In genomic region chr9:106452821-106453220, GRCm38 (mm10) we compare ENCODE assay signal across 9 mouse cellular contexts. TPM values are rescaled to one million over a fixed set of nuclear protein-coding genes. Genes with fewer than 3 reads are reported as not detected.
DNase-seq lines count a peak whose midpoint lies in the region; ATAC-seq and TF ChIP-seq lines count a peak whose summit lies in the region.
"Had no signal": no experiment of that assay in that cellular context is flagged by ENCODE, and none has a peak within 500 bp of the region (broad histone marks: within the 10 kb centered on the region; RNA-seq: fewer than 3 reads in every experiment).

No protein-coding gene starts in this region.

- intact Hi-C loops in heart, postnatal 25 days (cut with DNase I): no loop called here

- H3K36me3 ChIP-seq in heart, embryonic 14.5 days (ENCODE audit: control insufficient read depth, insufficient read depth, low read length): 0 out of 2 replicates have a peak, but pooled peaks cover 6% of the 10 kb centered on the region
- no peaks in the 10 kb centered on the region for H3K36me3 ChIP-seq in forebrain, embryonic 16.5 days (ENCODE audit: control insufficient read depth, insufficient read depth)

- peak overlapping the region; percentile 86 for H3K9ac ChIP-seq in heart, embryonic 14.5 days (ENCODE audit: low read length)
- peak overlapping the region; percentile 96 for H3K9ac ChIP-seq in forebrain, embryonic 16.5 days (replicated peaks; ENCODE audit: low read depth, low read length)

- peak overlapping the region in 1 of 2 experiments; percentile 91; a peak in 1 of 4 replicates for H3K27ac ChIP-seq in heart, embryonic 14.5 days (replicated peaks in 1 of 2; ENCODE audit: control insufficient read depth in 1 of 2, insufficient read depth in 1 of 2, low read depth in 2 of 2, low read length in 2 of 2)
- peak overlapping the region; percentile 89 for H3K27ac ChIP-seq in forebrain, embryonic 16.5 days (ENCODE audit: low read length)
- H3K27ac ChIP-seq: macrophage had no signal

- peaks cover 45 to 71% of the 10 kb centered on the region in 2 experiments for H3K4me1 ChIP-seq in heart, embryonic 14.5 days (ENCODE audit: control insufficient read depth in 2 of 2, insufficient read depth in 2 of 2, low read length in 2 of 2)
- peaks cover 55% of the 10 kb centered on the region for H3K4me1 ChIP-seq in forebrain, embryonic 16.5 days (replicated peaks; ENCODE audit: control insufficient read depth, insufficient read depth, low read length)

- no peak for ATAC-seq in heart, embryonic 14.5 days (ENCODE audit: insufficient number of reproducible peaks, insufficient read depth, low FRiP score, low read depth)
- no peak for ATAC-seq in forebrain, embryonic 16.5 days

- H3K4me3 ChIP-seq in heart, embryonic 14.5 days (ENCODE audit: control insufficient read depth in 1 of 2, insufficient read depth in 1 of 2, low read depth in 1 of 2, low read length in 2 of 2): peak overlapping the region; percentile 66 to 77; a peak in 3 of 4 replicates
- H3K4me3 ChIP-seq in forebrain, embryonic 16.5 days (replicated peaks; ENCODE audit: low read length): peak overlapping the region; percentile 78

- no peak for DNase-seq in heart, postnatal 25 days (ENCODE audit: low spot score)
- peak; percentile 68 for DNase-seq in brain, embryonic 14.5 days (ENCODE audit: low read depth)
- peak; percentile 84 for DNase-seq in kidney, postnatal 14 days
- peak; percentile 77 for DNase-seq in neural tube, embryonic 10.5 days (ENCODE audit: extremely low spot score, low spot score)
- DNase-seq in frontal cortex, postnatal 36 days (ENCODE audit: low spot score in 2 of 2): no peak
- no peak for DNase-seq in adrenal gland, adult 2 months

- no peak for TF ChIP-seq CTCF in brain, embryonic 14.5 days (IDR thresholded peaks at IDR 0.05; ENCODE audit: borderline replicate concordance, extremely low read depth, insufficient read depth, insufficient read length)

- H3K27me3 ChIP-seq in heart, embryonic 14.5 days (ENCODE audit: control insufficient read depth, insufficient read depth, low read length): no peaks in the 10 kb centered on the region
- no peaks in the 10 kb centered on the region for H3K27me3 ChIP-seq in forebrain, embryonic 16.5 days (replicated peaks; ENCODE audit: control insufficient read depth, insufficient read depth, low read length)

- TF ChIP-seq POLR2A in brain, embryonic 14.5 days (IDR thresholded peaks at IDR 0.05; ENCODE audit: borderline replicate concordance, extremely low read depth, insufficient read depth, insufficient read length, poor library complexity, severe bottlenecking): no peak

- peak overlapping the region; percentile 94 for H3K4me2 ChIP-seq in heart, embryonic 14.5 days (ENCODE audit: low read length)
- peak overlapping the region; percentile 99 for H3K4me2 ChIP-seq in forebrain, embryonic 16.5 days (ENCODE audit: low read length)

- 3% methylated on average over 7 of the region's 7 CpGs for WGBS in heart, embryonic 14.5 days
- WGBS in forebrain, embryonic 16.5 days: 0% methylated on average over 7 of the region's 7 CpGs

- no peaks in the 10 kb centered on the region for H3K9me3 ChIP-seq in heart, embryonic 14.5 days (ENCODE audit: control insufficient read depth, low read length)
- H3K9me3 ChIP-seq in forebrain, embryonic 16.5 days (ENCODE audit: control insufficient read depth, low read length): no peaks in the 10 kb centered on the region

RNA-seq across cellular contexts. Expression of gene Pcbp4, which starts 0.3 kb away (rescaled TPM):
- 59.0 and 66.4 TPM in 2 replicates for polyA plus RNA-seq in heart, embryonic 14.5 days (2014; fragmentation: Nextera tagmentation; extraction: Ambion mirVana)
- 10 to 100 TPM; 70.7 to 81.8 TPM for total RNA-seq in heart, postnatal 25 days (2021)
- polyA plus RNA-seq in brain, embryonic 14.5 days (2012; rRNA removed): 607 and 743 TPM in 2 replicates
- polyA plus RNA-seq in forebrain, embryonic 16.5 days (2015; fragmentation: Nextera tagmentation; extraction: Ambion mirVana): 221 and 249 TPM in 2 replicates
- total RNA-seq in adrenal gland, adult 2 months (2021): 10 to 100 TPM; 17.5 to 28.6 TPM
- polyA plus RNA-seq in adrenal gland, adult 2 months (2012; rRNA removed): 56.4 and 90.6 TPM in 2 replicates

RNA-seq across cellular contexts. Expression of gene Abhd14a, which starts 5.3 kb away (rescaled TPM):
- polyA plus RNA-seq in heart, embryonic 14.5 days (2014; fragmentation: Nextera tagmentation; extraction: Ambion mirVana): 55.9 and 57.5 TPM in 2 replicates
- total RNA-seq in heart, postnatal 25 days (2021): 10 to 100 TPM; 20.2 to 21.3 TPM
- polyA plus RNA-seq in brain, embryonic 14.5 days (2012; rRNA removed): 59.1 and 68.9 TPM in 2 replicates
- polyA plus RNA-seq in forebrain, embryonic 16.5 days (2015; fragmentation: Nextera tagmentation; extraction: Ambion mirVana): 72.3 and 81.9 TPM in 2 replicates
- 10 to 100 TPM; 18.8 to 25.9 TPM for total RNA-seq in adrenal gland, adult 2 months (2021)
- 29.0 and 33.9 TPM in 2 replicates for polyA plus RNA-seq in adrenal gland, adult 2 months (2012; rRNA removed)

RNA-seq across cellular contexts. Expression of gene Abhd14b, which starts 5.6 kb away (rescaled TPM):
- polyA plus RNA-seq in heart, embryonic 14.5 days (2014; fragmentation: Nextera tagmentation; extraction: Ambion mirVana): 6.6 and 7.1 TPM in 2 replicates
- total RNA-seq in heart, postnatal 25 days (2021): 1 to 10 TPM; 6.3 to 6.7 TPM
- 12.8 and 20.4 TPM in 2 replicates for polyA plus RNA-seq in brain, embryonic 14.5 days (2012; rRNA removed)
- 6.2 and 7.7 TPM in 2 replicates for polyA plus RNA-seq in forebrain, embryonic 16.5 days (2015; fragmentation: Nextera tagmentation; extraction: Ambion mirVana)
- 10 to 100 TPM; 32.6 to 46.6 TPM for total RNA-seq in adrenal gland, adult 2 months (2021)
- 144 and 175 TPM in 2 replicates for polyA plus RNA-seq in adrenal gland, adult 2 months (2012; rRNA removed)

RNA-seq across cellular contexts. Expression of gene Gpr62, which starts 12.9 kb away (rescaled TPM):
- 0.30 and 0.46 TPM in 2 replicates for polyA plus RNA-seq in heart, embryonic 14.5 days (2014; fragmentation: Nextera tagmentation; extraction: Ambion mirVana)
- not detected for total RNA-seq in heart, postnatal 25 days (2021)
- polyA plus RNA-seq in brain, embryonic 14.5 days (2012; rRNA removed): 0.35 and 0.52 TPM in 2 replicates
- polyA plus RNA-seq in forebrain, embryonic 16.5 days (2015; fragmentation: Nextera tagmentation; extraction: Ambion mirVana): 0.48 and 0.72 TPM in 2 replicates
- under 1 TPM; 0.17 TPM for total RNA-seq in adrenal gland, adult 2 months (2021)
- polyA plus RNA-seq in adrenal gland, adult 2 months (2012; rRNA removed): 0.95 and 0.99 TPM in 2 replicates
- polyA plus RNA-seq: macrophage had no signal

RNA-seq across cellular contexts. Expression of gene Acy1, which starts 14.7 kb away (rescaled TPM):
- 22.8 and 24.8 TPM in 2 replicates for polyA plus RNA-seq in heart, embryonic 14.5 days (2014; fragmentation: Nextera tagmentation; extraction: Ambion mirVana)
- 10 to 100 TPM; 22.4 to 28.6 TPM for total RNA-seq in heart, postnatal 25 days (2021)
- 14.9 and 15.7 TPM in 2 replicates for polyA plus RNA-seq in brain, embryonic 14.5 days (2012; rRNA removed)
- 31.5 and 31.7 TPM in 2 replicates for polyA plus RNA-seq in forebrain, embryonic 16.5 days (2015; fragmentation: Nextera tagmentation; extraction: Ambion mirVana)
- total RNA-seq in adrenal gland, adult 2 months (2021): 10 to 100 TPM; 12.2 to 16.9 TPM
- 11.0 and 14.8 TPM in 2 replicates for polyA plus RNA-seq in adrenal gland, adult 2 months (2012; rRNA removed)

Comparison
In these comparisons a context has a peak if more than half of its experiments do, and no peak if none do; other contexts are left out.
1. DNase-seq: peak in brain, embryonic 14.5 days (single experiment), kidney, postnatal 14 days (single experiment) and neural tube, embryonic 10.5 days (single experiment); none in heart, postnatal 25 days (single experiment), frontal cortex, postnatal 36 days (0 of 2) and adrenal gland, adult 2 months (single experiment).